Mouse (Mus musculus) embryo, embryonic 11.5 days (tissue): ENCODE measurements at regions not wholly inside any gene's neighbourhood (a gene's known extent, or its start where the extent isn't known, plus 50 kb on each side); places are given as distances from the start of the nearest gene placed in this dataset.
"Not testable (repeated sequence)": the region's sequence is repeated elsewhere in the genome, so short reads cannot be mapped to it uniquely, and the experiment has no call there.

Source experiments
- DNase-seq: peaks from one replicate; pipeline ENCODE4 v3.0.0-alpha.2; 2012; ENCODE audit warnings: low read depth, low spot score

- no peak for DNase-seq
These were observed 306.8 kb upstream of the Ercc4 start for GRCm38 (mm10) chr16:12802651-12803050.

GRCm38 (mm10) chr16:12807351-12807871 lies 302.1 kb upstream of the Ercc4 start:
- DNase-seq, result no peak

DNA sequence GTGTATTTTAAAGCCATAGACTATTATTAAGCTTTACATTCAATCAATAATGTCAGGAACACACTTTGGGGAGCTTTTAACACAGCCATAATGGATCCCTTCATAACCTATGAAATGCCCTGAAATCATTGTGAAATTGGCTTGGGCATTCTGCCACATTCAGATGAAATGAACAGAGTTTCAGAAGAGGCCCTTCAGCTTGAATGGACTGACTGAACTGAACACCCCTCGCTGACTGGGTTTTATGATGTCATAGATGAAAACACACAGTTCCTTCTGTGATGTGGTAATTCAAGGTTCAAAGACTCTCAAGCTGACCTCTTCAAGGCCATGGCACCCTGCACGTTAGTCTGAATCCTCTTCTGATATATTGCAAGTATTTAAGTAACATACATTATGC lies 298.4 kb upstream of the Ercc4 start:
- DNase-seq, result no peak

DNA sequence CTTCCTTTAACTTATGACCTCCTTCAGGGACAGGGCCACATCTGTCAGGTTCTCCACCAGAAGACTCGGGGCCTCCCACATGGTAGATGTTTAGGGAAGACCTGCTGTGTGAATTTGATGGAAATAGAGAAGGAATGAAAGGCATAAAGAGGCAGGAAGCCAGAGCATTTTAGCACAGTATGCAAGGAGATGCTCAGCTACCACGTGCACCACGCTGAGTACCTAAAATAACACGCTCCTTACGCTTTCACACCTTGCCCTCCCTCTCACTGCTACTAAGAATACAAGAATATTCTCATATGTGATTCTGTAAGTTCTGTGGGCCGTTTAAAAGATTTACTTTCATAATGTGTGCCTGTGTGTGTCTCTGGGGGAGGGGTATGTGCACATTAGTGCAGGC lies 284.8 kb upstream of the Ercc4 start:
- DNase-seq, result no peak

DNA sequence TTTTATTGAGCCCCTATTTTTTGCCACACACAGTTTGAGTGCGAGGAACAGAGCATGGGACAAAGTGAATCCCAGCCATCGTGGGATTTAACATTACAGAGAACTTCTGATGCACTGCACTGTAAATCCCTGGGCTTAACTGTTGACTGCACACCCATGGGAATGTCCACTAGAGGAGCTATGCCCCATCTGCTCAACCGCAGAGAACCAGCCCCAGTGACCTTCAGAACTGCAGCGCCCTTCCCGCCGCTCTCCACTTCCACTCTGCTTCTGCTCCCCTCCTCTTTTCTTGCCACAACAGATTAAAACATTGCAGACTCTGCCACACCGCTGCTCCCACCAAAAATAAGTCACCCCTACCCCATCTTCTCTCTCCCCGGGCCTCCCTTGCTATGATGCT lies 283.3 kb upstream of the Ercc4 start:
- no peak for DNase-seq

- not testable (repeated sequence) for DNase-seq
These were observed 278.2 kb upstream of the Ercc4 start for GRCm38 (mm10) chr16:12831308-12831707.

DNA sequence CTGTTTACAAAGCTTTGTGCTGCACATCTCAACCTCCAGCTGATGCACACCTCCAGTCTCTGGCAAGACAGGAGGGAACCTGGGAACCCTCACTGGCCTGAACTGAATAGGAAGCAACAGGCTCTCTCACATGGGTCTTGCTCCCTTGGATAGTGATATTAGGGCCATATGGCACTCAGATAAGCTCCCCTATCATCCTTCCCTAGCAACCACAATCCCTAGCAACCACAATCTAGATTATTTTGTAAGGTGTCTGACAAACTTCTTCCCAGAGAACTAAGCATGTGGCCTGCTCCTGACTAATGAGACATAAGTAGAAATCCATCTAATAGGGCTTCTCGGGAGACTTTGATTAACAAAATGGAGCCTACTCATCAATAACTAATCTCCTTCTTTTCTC lies 253.1 kb upstream of the Ercc4 start:
- no peak for DNase-seq

- no peak for DNase-seq
These were observed 249.6 kb upstream of the Ercc4 start for GRCm38 (mm10) chr16:12859714-12860355.

DNA sequence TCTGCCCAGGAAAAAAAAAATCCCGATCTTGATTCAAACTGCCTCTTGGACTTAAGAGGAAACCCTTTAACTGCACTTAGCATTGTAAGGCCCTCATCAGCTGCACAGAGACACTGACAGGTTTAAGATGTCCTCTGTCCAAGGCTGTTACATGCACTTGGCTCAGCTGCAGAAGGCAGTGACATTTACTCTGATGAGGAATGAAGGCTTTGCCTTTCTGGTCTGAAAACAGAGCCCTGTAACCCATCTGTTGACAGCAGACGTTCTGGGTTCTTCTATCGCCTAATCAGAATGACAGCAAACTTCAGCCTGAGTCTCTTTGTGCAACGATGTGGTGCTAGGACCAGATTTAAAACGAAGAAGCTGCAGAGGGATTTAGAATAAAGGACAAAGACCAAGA lies 246.9 kb upstream of the Ercc4 start:
- DNase-seq, result no peak

GRCm38 (mm10) chr16:12878326-12878725 lies 231.2 kb upstream of the Ercc4 start:
- DNase-seq, result not testable (repeated sequence)

GRCm38 (mm10) chr16:12880011-12880410 lies 229.5 kb upstream of the Ercc4 start:
- DNase-seq, result no peak

GRCm38 (mm10) chr16:12880481-12880880 lies 229.0 kb upstream of the Ercc4 start:
- no peak for DNase-seq

- DNase-seq, result no peak
These were observed 226.8 kb upstream of the Ercc4 start for GRCm38 (mm10) chr16:12882690-12883089.

DNA sequence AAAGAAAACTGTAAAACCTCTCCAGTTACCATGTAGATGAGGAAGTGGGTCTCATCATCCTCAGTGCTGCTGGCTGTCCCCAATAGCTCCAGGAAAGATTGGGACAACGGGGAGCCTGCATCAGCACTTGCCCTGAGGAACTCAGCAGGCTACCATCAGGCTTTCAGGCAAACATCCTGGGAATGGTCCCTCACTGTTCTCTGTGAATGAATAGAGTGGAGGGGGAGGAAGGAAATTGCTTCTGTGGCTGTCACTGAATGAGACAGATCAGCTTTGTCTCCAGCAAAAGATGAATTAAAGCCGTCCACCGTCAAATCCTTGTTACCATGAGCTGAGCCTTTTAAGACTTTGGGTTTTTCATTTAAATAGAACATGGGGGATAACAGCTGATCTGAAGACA lies 224.9 kb upstream of the Ercc4 start:
- no peak for DNase-seq

- DNase-seq, result peak; percentile 14
These were observed 223.4 kb upstream of the Ercc4 start for GRCm38 (mm10) chr16:12886127-12886526.

DNA sequence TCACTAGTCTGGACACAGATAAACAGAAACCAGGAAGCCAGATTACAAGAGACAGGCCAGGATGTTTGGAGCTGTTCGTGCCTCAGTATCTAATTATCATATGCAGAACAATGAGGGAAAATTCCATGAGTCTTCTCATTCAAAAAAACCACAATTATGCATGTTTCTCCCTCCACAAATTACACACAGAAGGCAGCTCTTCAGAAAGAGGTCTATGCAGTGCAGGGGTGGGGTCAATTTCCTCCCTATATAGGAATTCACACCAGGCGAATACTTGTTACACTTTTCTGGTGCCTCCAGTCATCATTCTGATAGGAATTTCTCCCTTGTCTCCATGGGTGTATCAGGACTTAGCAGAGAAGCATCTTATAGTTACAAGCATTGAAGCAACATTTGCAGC lies 222.1 kb upstream of the Ercc4 start:
- no peak for DNase-seq

DNA sequence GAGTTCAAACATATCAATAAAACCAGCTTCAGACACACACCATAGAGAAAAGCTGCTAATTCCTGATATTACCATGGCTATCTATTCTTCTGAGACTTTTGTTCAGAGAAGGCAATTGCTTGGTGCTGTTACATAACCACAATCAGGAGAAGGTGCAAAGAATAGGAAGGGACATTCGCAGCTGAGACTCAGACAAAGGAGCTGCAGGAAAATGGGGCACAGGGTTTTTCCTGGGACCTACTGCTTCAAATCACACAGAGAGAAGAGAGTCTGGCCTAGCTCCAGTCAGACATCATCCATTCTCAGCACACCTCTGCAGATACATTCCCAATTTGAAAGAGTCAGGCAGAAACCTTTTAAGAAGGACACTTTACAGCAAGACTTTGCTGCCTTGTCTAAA lies 219.4 kb upstream of the Ercc4 start:
- no peak for DNase-seq

- DNase-seq, result no peak
These were observed 218.9 kb upstream of the Ercc4 start for GRCm38 (mm10) chr16:12890545-12890944.

DNA sequence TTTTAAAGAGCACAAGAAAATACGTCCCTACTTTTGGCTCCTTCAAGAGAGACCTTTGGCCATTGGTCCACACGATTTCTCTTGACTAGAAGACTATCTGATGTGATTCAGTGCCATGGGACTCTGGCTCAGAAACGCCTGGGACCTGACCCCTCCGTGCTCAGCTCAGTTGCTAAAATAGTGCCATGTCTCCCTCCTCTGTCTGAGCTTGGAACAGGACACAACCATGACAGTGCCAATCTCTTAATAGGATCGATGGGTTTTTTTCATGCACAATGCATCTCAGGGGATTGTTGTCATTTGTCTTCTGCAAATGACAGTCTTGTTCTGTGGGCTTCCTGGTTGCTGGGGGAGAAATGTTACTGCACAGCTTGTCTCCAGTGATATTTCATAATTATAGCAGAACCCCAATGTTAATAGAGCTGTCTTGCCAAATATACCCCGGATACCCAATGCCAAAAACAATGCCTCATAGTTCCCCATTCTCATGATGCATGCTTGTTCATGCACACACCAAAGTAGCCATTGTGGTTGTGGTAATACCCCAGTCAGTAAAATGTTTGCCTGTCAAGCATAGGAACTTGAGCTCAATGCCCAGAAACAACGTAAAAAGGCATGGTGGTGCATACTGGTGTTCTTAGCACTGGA lies 216.7 kb upstream of the Ercc4 start:
- no peak for DNase-seq

- no peak for DNase-seq
These were observed 212.2 kb upstream of the Ercc4 start for GRCm38 (mm10) chr16:12897267-12897666.

GRCm38 (mm10) chr16:12900670-12901069 lies 208.8 kb upstream of the Ercc4 start:
- no peak for DNase-seq

DNA sequence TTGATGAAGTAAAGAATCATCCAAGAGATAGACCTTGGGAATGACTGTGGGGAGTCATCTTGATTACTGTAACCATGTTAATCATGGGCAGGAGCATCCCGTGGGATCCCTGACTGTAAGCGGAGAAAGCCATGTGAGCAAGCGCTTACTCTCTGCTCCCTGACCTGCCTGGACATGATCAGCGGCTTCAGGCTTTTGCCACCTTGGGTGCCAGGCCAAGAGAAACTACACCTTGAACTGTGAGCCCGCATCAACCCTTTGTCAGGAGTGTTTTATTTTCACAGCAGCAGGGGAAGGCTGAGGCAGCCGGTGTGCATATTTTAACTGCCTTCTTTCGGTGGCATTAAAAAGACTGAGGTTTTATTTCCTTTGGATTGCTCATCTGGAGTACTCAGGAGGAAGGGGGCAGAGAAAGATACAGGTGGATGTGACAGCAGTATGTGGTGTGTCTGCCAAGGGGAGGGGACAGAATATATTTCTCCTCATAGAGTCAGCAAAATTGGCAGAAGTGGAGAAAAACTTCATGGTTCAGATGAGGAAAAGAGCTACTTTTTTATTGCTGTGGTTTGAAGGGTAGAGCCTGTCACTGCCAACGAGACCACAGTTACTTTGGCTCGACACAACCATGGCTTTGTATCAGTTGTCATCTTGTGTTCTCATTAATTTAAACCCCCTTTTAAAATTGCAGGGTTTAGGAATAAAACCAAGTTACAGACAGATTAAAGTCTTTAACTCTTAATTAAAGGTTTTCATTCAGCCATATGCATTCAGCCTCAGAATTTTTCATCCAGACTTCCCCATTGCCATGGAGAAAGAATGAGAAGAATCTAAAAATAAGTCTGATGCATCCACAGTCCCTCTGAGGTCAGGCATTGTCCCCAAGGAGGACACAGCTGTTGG lies 208.1 kb upstream of the Ercc4 start:
- no peak for DNase-seq

GRCm38 (mm10) chr16:12901996-12902319 lies 207.5 kb upstream of the Ercc4 start:
- DNase-seq, result no peak
